Mouse (Mus musculus) MEL (cell line): Measurements from ENCODE around the gene Desi2. TPM values are rescaled to one million over a fixed set of nuclear protein-coding genes. Genes with fewer than 3 reads are reported as not detected.

ENCODE experiments used
- DNase-seq: peaks from one replicate; pipeline ENCODE4 v3.0.0; 2011; ENCODE audit warnings: low read depth, low spot score
- H3K27ac ChIP-seq: 2 replicates; pipeline ENCODE4 v1.5.1; 2012; ENCODE audit warnings: low read depth, mild to moderate bottlenecking, control low read depth, low read length, moderate library complexity; ENCODE audit not compliant: control insufficient read depth
- H3K27me3 ChIP-seq, 2 experiments: fragments of 150-350 bp in 1 of 2; sonication (generic) in 1 of 2; 2 replicates each; pipeline ENCODE4 v1.6.1; 2012; ENCODE audit warnings: low read length in 2 of 2, mild to moderate bottlenecking in 2 of 2, improper control_type of control experiment in 1 of 2, moderate library complexity in 1 of 2; ENCODE audit not compliant: insufficient read depth in 2 of 2, control insufficient read depth in 1 of 2
- H3K36me3 ChIP-seq, 2 experiments: 2 replicates each; pipeline ENCODE4 v1.6.1; 2012 to 2014; ENCODE audit warnings: low read length in 2 of 2, improper control_type of control experiment in 1 of 2, inconsistent platforms in 1 of 2, mild to moderate bottlenecking in 1 of 2; ENCODE audit not compliant: insufficient read depth in 2 of 2, control insufficient read depth in 1 of 2
- H3K4me1 ChIP-seq, 2 experiments: fragments of 150-350 bp in 1 of 2; sonication (generic) in 1 of 2; 2 replicates each; pipeline ENCODE4 v1.6.1; 2012; ENCODE audit warnings: low read length in 2 of 2, improper control_type of control experiment in 1 of 2, mild to moderate bottlenecking in 1 of 2; ENCODE audit not compliant: insufficient read depth in 2 of 2, control insufficient read depth in 1 of 2
- H3K4me3 ChIP-seq, 2 experiments: fragments of 150-350 bp in 1 of 2; sonication (generic) in 1 of 2; 2 replicates each; pipeline ENCODE4 v1.5.1; 2012; ENCODE audit warnings: low read depth in 2 of 2, low read length in 2 of 2, mild to moderate bottlenecking in 2 of 2, moderate library complexity in 2 of 2, control low read depth in 1 of 2, improper control_type of control experiment in 1 of 2; ENCODE audit not compliant: control insufficient read depth in 1 of 2, insufficient read depth in 1 of 2
- H3K79me2 ChIP-seq: 2 replicates; pipeline ENCODE4 v1.6.1; 2012; ENCODE audit warnings: mild to moderate bottlenecking, low read length, moderate library complexity; ENCODE audit not compliant: control insufficient read depth, poor library complexity, insufficient read depth
- H3K9ac ChIP-seq: 2 replicates; pipeline ENCODE4 v1.6.1; 2012; ENCODE audit warnings: low read depth, mild to moderate bottlenecking, control low read depth, low read length, moderate library complexity; ENCODE audit not compliant: control insufficient read depth, poor library complexity, severe bottlenecking
- H3K9me3 ChIP-seq: fragments of 150-350 bp; sonication (generic); replicated peaks from 2 replicates; pipeline ENCODE4 v1.6.1; 2012; ENCODE audit warnings: mild to moderate bottlenecking, low read length, improper control_type of control experiment, moderate library complexity; ENCODE audit not compliant: insufficient read depth
- BHLHE40 ChIP-seq: IDR thresholded peaks from 2 replicates; pipeline ENCODE4 v1.6.1; 2012; ENCODE audit warnings: low read depth, mild to moderate bottlenecking, inconsistent platforms, low read length, improper control_type of control experiment, borderline replicate concordance
- CHD2 ChIP-seq: IDR thresholded peaks from 2 replicates; pipeline ENCODE4 v1.6.1; 2011; ENCODE audit warnings: low read length, improper control_type of control experiment
- CTCF ChIP-seq, 3 experiments: IDR thresholded peaks in 2 of 3; conservative IDR thresholded peaks in 1 of 3; 2 replicates each; pipeline ENCODE4 v1.5.1; 2011 to 2012; ENCODE audit warnings: low read length in 3 of 3, low read depth in 2 of 3, mild to moderate bottlenecking in 2 of 3, improper control_type of control experiment in 1 of 3, inconsistent platforms in 1 of 3, mixed read lengths in 1 of 3, moderate library complexity in 1 of 3; ENCODE audit not compliant: control insufficient read depth in 1 of 3, insufficient read depth in 1 of 3, poor library complexity in 1 of 3, severe bottlenecking in 1 of 3
- E2F4 ChIP-seq: IDR thresholded peaks from 2 replicates; pipeline ENCODE4 v1.6.1; 2011; ENCODE audit warnings: low read depth, low read length, improper control_type of control experiment, borderline replicate concordance
- ETS1 ChIP-seq: IDR thresholded peaks from 2 replicates; pipeline ENCODE4 v1.6.1; 2012; ENCODE audit warnings: low read depth, mild to moderate bottlenecking, inconsistent platforms, low read length, improper control_type of control experiment, moderate library complexity
- GABPA ChIP-seq: IDR thresholded peaks from 2 replicates; pipeline ENCODE4 v1.6.1; 2012; ENCODE audit warnings: low read depth, mild to moderate bottlenecking, inconsistent platforms, low read length, improper control_type of control experiment, moderate library complexity
- GATA1 ChIP-seq: IDR thresholded peaks from 2 replicates; pipeline ENCODE4 v1.6.1; 2011; ENCODE audit warnings: low read depth, low read length, improper control_type of control experiment
- JUND ChIP-seq: IDR thresholded peaks from 2 replicates; pipeline ENCODE4 v1.6.1; 2011; ENCODE audit warnings: low read depth, mild to moderate bottlenecking, improper control_type of control experiment, low read length
- KAT2A ChIP-seq: conservative IDR thresholded peaks from 2 replicates; pipeline ENCODE4 v1.6.1; 2012; ENCODE audit warnings: low read depth, low read length, improper control_type of control experiment, inconsistent platforms
- MAX ChIP-seq: IDR thresholded peaks from 2 replicates; pipeline ENCODE4 v1.6.1; 2011; ENCODE audit warnings: low read length, improper control_type of control experiment
- MAZ ChIP-seq: IDR thresholded peaks from 2 replicates; pipeline ENCODE4 v1.6.1; 2012; ENCODE audit warnings: low read depth, mild to moderate bottlenecking, inconsistent platforms, low read length, improper control_type of control experiment
- MXI1 ChIP-seq: IDR thresholded peaks from 2 replicates; pipeline ENCODE4 v1.6.1; 2011; ENCODE audit warnings: mild to moderate bottlenecking, low read depth, low read length, improper control_type of control experiment
- MYB ChIP-seq: IDR thresholded peaks from 2 replicates; pipeline ENCODE4 v1.6.1; 2011; ENCODE audit warnings: mild to moderate bottlenecking, low read depth, low read length, improper control_type of control experiment
- MYC ChIP-seq: IDR thresholded peaks from 2 replicates; pipeline ENCODE4 v1.6.1; 2011; ENCODE audit warnings: low read depth, mild to moderate bottlenecking, low read length, improper control_type of control experiment, moderate library complexity
- NELFE ChIP-seq: IDR thresholded peaks from 2 replicates; pipeline ENCODE4 v1.6.1; 2011; ENCODE audit warnings: low read depth, low read length, improper control_type of control experiment
- SIN3A ChIP-seq: IDR thresholded peaks from 2 replicates; pipeline ENCODE4 v1.6.1; 2012; ENCODE audit warnings: low read length, improper control_type of control experiment, inconsistent platforms
- TAL1 ChIP-seq: IDR thresholded peaks from 2 replicates; pipeline ENCODE4 v1.6.1; 2012; ENCODE audit warnings: mild to moderate bottlenecking, inconsistent platforms, low read length, moderate library complexity, mixed read lengths
- TBP ChIP-seq: IDR thresholded peaks from 2 replicates; pipeline ENCODE4 v1.8.0; 2011; ENCODE audit warnings: low read depth, low read length, improper control_type of control experiment
- ZC3H11A ChIP-seq: IDR thresholded peaks from 2 replicates; pipeline ENCODE4 v1.6.1; 2012; ENCODE audit warnings: low read depth, mild to moderate bottlenecking, inconsistent platforms, low read length, improper control_type of control experiment
- ZKSCAN1 ChIP-seq: IDR thresholded peaks from 2 replicates; pipeline ENCODE4 v1.6.1; 2012; ENCODE audit warnings: low read depth, mild to moderate bottlenecking, inconsistent platforms, low read length, improper control_type of control experiment, moderate library complexity
- polyA plus RNA-seq, 2 experiments: library from polyadenylated mRNA; stranded (reverse) in 1 of 2; unstranded in 1 of 2; fragments of >175 nt in 1 of 2; fragments of >200 nt in 1 of 2; gene quantifications; 2 replicates each; pipeline versions ENCODE4 v1.2.1 to v1.2.4; 2012; ENCODE audit warnings: low replicate concordance in 2 of 2, low read depth in 1 of 2; ENCODE audit not compliant: insufficient read length in 2 of 2, insufficient read depth in 1 of 2, missing spikeins in 1 of 2
- total RNA-seq: library from RNA; depleted of rRNA; stranded (reverse); fragments of 300-350 nt; gene quantifications from 2 replicates; pipeline ENCODE4 v1.2.3, GENCODE M21; 2012

Desi2 gene
- total and polyA plus RNA-seq, 3 experiments: 16.9 to 22.3 TPM; not detected in 1

GRCm38 (mm10) chr1:178182251-178182650 is 5.0 kb upstream of the Desi2 start:
- H3K9me3 ChIP-seq: no peaks in the 10 kb centered on the region
- no peak overlapping the region for H3K9ac ChIP-seq

GRCm38 (mm10) chr1:178185591-178185990 is 1.6 kb upstream of the Desi2 start:
- Histone ChIP-seq H3K9ac (no peak overlapping the region), H3K27me3 (no peaks in the 10 kb centered on the region), H3K36me3 (peaks cover 0 to 15% of the 10 kb centered on the region in 2 experiments; a peak in 2 of 4 replicates), H3K27ac (no peak overlapping the region), H3K79me2 (peaks cover 5% of the 10 kb centered on the region)
- no peak for TF ChIP-seq GABPA
- no peak for TF ChIP-seq JUND
- TF ChIP-seq SIN3A: no peak
- no peak for TF ChIP-seq BHLHE40
- no peak for TF ChIP-seq TBP
- TF ChIP-seq CHD2: no peak
- TF ChIP-seq ETS1: no peak
- no peak for TF ChIP-seq E2F4
- no peak for TF ChIP-seq TAL1
- TF ChIP-seq KAT2A: no peak
- TF ChIP-seq MAX: no peak
- no peak for TF ChIP-seq MYB
- TF ChIP-seq GATA1: no peak
- no peak for TF ChIP-seq MAZ
- TF ChIP-seq ZKSCAN1: no peak
- TF ChIP-seq MYC: no peak
- TF ChIP-seq, all 39 proteins: peak for 0
- Histone ChIP-seq H3K4me3 (no peak overlapping the region), H3K4me1 (peaks cover 0 to 6% of the 10 kb centered on the region in 2 experiments; a peak in 3 of 4 replicates), H3K9me3 (no peaks in the 10 kb centered on the region)
- DNase-seq: no peak

More at GRCm38 (mm10) chr1:178182251-178182650, 5.0 kb upstream of the Desi2 start:
- H3K4me3 ChIP-seq: no peak overlapping the region
- peaks cover 0 to 3% of the 10 kb centered on the region in 2 experiments; a peak in 1 of 4 replicates for H3K36me3 ChIP-seq
- no peak overlapping the region for H3K27ac ChIP-seq
- H3K79me2 ChIP-seq: no peaks in the 10 kb centered on the region
- no peaks in the 10 kb centered on the region; a peak in 2 of 4 replicates for H3K4me1 ChIP-seq
- TF ChIP-seq TAL1 (no peak), MYC (no peak), MAX (no peak), SIN3A (no peak), NELFE (no peak), MYB (no peak), MXI1 (no peak), JUND (no peak), CTCF (IDR thresholded peaks at IDR 0.05 in 2 of 3, conservative IDR thresholded peaks at IDR 0.05 in 1 of 3; ENCODE audit: control insufficient read depth in 1 of 3, insufficient read depth in 1 of 3, low read depth in 2 of 3, low read length in 3 of 3, poor library complexity in 1 of 3, severe bottlenecking in 1 of 3) (no peak), ZC3H11A (no peak), GABPA (no peak)
- no peaks in the 10 kb centered on the region for H3K27me3 ChIP-seq
- DNase-seq: no peak
